Mouse (Mus musculus): ENCODE measurements at regions not wholly inside any gene's neighbourhood (a gene's known extent, or its start where the extent isn't known, plus 50 kb on each side); places are given as distances from the start of the nearest gene placed in this dataset.

GRCm38 (mm10) chr15:64618471-64618870 is 199.0 kb upstream of the Gm21798 start:
- DNase-seq (ENCODE audit: low spot score in 2 of 2), result no peak

- DNase-seq (ENCODE audit: low spot score in 2 of 2), result no peak
These were observed 195.6 kb upstream of the Gm21798 start for GRCm38 (mm10) chr15:64621876-64622275.

GRCm38 (mm10) chr15:64622591-64622990 is 194.9 kb upstream of the Gm21798 start:
- peak; percentile 24 to 34 for DNase-seq (ENCODE audit: low spot score in 2 of 2)

- no peak for DNase-seq (ENCODE audit: low spot score in 2 of 2)
These were observed 191.1 kb upstream of the Gm21798 start for GRCm38 (mm10) chr15:64626359-64626758.

GRCm38 (mm10) chr15:64627258-64627657 is 190.2 kb upstream of the Gm21798 start:
- DNase-seq (ENCODE audit: low spot score in 2 of 2), result peak; percentile 79 to 85

Measured in frontal cortex, postnatal 36 days (tissue).